Mouse (Mus musculus) left cerebral cortex, postnatal 10 days (tissue): Measurements from ENCODE around the gene Polr3f. TPM values are rescaled to one million over a fixed set of nuclear protein-coding genes. Genes with fewer than 3 reads are reported as not detected.

Experiments used
- DNase-seq, 2 experiments: peaks; one replicate each; pipeline ENCODE4 v3.0.0; 2021 to 2022; ENCODE audit warnings: low spot score in 2 of 2, mixed read lengths in 1 of 2; ENCODE audit errors: extremely low spot score in 1 of 2
- intact Hi-C: fragments of 180-260 bp; cut with DNase I; formaldehyde crosslinking; loops from one replicate; pipeline ENCODE4 v1.15.1; 2025
- total RNA-seq, 2 experiments: library from RNA; stranded (reverse); gene quantifications; 2 replicates each; pipeline ENCODE4 v1.2.3; 2021

The Polr3f gene
- total RNA-seq = 10 to 100 TPM; 25.2 to 26.7 TPM

DNA sequence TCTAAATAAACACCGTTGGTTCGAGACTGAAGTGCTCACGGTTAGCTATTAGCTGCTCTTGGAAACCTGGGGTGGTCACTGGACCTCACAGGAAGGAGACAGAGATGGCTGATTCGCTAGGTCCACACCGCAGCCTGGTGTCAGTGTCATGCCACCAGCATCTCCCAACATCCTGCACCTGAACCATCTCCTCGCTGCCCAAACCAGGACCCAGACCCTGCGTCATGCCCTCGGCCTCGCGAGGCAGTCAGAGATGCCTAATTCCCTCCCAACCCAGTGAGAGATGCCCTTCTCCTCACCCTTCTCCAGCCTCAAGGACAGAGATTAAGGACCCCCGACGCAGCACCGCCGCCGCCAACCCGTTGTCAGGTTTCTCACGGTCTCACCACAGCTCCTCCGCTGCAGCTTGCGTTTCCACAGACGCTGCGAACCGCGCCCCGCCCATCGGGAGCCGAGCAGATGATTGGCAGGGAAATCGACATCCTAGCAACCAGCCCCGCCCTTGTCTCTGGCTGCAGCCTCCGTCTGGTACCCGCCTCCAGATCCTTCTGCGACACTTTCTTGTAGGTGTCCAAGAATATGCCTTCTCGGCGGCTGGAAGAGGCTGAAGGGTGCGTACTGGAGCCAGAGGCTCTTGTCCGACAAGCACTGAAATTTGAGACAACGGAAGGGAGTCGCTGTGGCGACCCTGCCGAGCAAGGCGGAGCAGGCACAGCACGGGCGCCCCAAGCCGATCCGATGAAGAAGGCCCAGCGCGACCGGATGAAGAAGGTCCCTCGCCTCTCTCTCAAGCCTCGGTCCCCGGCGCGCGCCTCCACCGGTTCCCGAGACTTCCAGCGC is at the start of gene Polr3f, which contains the start of gene Dzank1:
Gene Polr3f (plus strand): TSS at position 738 of the 840 bp plus-strand sequence.
Gene Dzank1 (minus strand): TSS at position 434 of the 840 bp plus-strand sequence.
- intact Hi-C loops = no loop called here
- peak; percentile 95 to 97 for DNase-seq

DNA sequence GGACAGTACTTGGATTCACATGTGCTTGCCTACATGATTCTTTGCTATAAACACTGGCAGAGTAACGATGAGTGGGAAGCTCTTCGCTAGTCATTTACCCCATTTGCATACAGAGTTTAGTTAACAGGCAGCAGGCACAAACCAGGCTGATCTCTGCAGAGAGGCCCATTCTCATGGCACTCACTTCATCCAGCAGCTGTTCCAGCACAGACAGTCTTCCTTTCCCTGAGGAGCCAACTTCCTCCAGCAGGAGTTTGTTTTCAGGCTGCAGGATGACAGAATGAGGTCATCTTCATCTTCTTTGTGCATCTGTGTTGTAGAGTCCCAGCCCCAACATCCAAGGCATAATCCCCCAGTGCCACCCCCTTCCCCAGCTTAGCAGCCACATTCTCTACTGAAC is 48.1 kb upstream of the Polr3f start:
- intact Hi-C loops = no loop called here
- DNase-seq = no peak

DNA sequence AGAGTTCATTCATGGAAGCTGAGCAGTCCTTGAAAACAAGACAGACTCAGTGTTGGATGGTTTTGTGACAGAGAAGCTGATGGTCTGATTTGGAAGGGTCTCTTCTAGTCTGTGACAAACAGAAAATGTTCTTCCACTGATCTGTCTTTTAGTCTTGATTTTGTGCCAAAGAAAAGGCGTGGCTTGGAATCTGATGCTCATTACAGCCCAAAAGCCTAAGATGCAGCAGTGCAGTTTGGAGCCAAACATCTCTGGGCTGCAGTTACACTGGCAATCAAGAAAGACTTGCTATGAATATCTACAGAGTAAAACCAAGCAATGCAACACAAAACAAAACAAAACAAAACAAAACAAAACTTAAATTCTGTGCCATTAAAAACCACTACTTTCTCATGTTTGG is 43.4 kb upstream of the Polr3f start:
- DNase-seq = no peak

DNA sequence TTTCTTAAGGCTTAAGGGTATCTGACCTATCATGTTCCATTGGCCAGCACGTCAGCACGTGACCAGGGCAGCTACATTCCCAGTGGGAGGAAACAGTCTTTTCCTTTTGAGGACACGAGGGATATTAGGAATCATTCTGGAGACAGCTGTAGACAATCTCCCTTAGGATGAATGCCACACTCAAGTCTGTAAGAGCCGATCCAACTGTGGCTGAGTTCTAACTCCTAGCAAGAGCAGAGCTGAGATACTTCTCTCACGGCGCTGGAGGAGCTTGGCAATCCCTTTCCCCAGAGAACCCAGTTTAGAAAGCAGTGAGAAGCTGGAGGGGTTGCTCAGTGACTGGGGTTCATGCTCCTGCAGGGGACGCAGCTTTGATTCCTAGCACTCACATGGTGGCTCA is 42.1 kb upstream of the Polr3f start:
- no peak for DNase-seq
- intact Hi-C loops = no loop called here

More for the DNA sequence above, 43.4 kb upstream of the Polr3f start:
- intact Hi-C loops = no loop called here

DNA sequence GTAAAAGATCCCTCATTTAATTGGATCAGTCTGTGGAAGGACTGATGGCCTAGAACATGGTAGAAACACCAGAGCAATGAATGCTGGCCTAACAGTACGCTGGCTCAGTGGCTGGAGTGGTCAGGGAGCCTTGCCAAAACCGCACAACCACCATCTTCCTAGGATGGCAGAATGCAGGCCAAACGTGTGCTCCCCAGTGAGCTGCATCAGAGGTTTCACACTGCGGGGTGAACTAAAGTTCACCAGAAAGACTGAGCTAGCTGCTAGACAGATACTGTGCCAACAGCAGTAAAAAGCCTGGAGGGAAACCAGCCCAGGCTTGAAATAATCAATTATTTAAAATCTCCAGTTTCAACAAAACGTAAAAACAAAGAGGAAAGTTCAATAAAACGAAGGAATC is 40.0 kb upstream of the Polr3f start:
- no peak for DNase-seq
- intact Hi-C loops = no loop called here

DNA sequence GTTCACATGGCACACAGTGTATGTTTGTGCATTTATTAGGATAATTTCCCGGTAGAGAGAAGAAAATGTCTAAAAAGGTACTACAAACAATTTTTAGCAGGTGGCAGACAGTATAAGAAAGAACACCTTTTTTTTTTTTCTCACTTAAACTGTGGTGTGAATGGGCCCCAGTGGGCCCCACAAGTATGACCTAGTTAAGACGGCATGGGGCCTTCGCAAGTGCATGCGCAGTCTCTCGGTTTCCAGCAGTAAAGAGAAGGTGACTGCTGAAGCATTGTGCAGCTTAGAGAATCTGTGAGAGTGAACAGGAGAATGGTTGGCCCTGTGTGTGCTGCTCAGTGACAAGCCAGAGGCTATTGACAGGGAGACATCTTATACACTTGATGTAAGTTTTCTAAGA is 38.2 kb upstream of the Polr3f start:
- no peak for DNase-seq
- intact Hi-C loops = no loop called here

DNA sequence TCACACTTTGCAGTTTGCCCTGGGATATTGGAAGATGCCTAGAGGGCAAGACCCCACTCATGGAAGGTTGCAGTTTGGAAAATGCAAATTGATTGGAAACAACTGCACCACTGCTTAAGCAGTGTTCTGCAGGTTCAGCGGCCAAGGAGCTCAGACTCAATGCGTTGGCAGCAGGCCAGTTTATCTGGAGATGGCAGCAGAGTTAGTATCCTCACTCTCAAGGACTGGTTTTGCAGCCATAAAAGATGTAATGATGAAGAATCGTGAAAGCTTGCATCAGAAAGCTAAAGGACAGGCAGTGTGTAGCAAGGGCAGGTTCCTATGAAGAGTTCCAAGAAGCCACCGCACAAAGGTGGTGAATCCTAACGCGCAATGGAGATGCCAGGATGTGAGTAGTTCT is 25.4 kb upstream of the Polr3f start:
- DNase-seq = no peak
- intact Hi-C loops = no loop called here

DNA sequence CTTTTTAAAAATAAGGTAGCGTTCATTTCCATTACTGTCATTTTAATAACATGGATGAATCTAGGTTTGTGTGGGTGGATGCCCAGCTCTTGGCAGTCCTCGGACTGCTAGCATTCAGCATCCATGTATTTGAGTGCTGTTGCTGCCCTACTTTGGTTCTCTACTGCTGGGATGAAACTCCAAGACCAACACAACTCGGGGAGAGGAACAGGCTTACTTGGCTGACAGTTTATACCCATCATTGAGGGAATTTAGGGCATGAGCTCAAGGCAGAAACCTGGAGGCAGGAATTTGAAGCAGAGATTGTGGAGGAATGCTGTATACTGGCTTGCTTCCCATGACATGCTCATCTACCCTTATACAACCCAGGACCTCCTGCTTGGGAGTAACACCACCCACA is 12.9 kb upstream of the Polr3f start:
- no peak for DNase-seq
- intact Hi-C loops = no loop called here

DNA sequence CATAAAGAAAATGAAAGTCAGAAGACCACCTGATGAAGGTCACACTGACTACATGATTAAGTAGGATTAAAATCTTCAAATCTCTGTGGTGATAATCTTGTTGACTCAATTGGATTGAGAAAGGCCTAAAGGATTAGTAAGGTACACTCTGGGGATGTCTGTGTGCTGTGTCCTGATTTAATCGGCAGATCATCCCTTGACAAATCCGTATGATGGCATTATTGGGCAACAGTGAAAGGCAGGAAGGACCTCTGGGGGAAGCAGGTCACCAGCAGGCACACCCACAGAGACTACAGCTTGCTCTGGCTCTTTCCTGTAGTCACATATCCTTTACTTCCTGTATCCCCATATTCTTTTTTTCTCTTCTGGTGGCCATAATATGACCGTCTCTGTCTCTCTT is 7.7 kb upstream of the Polr3f start:
- DNase-seq = no peak
- intact Hi-C loops = no loop called here

DNA sequence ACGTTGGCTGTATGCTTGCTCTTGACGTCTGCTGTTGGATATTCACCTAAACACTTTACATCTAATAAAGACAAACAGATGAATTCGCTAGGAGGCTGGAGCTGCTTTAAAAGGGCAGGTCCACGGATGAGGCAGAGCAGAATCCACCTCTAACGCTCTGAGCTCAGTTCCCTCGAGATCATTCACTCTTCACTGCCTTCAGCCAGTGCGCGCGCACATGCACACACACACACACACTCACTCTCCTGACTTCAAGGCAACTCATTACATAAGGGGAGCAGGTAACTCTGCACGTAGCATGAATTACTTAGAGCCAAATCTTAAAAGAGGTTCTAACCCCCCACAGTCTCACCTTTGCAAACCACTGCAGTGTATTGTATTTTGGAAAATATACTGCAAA is 1.7 kb upstream of the Polr3f start:
- peak in 1 of 2 experiments; percentile 28 for DNase-seq
- intact Hi-C loops = no loop called here

DNA sequence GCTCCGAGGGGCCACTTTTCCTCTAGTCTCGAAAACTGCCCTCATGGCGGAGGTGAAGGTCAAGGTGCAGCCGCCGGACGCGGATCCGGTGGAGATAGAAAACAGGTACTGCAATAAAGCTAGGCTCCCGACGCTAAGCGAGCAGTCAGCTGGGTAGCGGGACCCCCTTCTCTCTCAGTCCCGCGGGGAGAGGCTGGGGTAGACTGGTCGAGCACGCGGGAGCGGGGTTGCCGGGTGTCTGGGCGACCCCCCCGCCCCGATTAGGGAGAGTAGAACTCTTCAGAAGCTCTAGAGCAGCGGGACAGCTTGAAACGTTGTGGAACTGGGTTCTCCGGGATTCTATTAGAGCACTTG is 280 bp downstream of the Polr3f start:
- DNase-seq = no peak
- intact Hi-C loops = no loop called here

DNA sequence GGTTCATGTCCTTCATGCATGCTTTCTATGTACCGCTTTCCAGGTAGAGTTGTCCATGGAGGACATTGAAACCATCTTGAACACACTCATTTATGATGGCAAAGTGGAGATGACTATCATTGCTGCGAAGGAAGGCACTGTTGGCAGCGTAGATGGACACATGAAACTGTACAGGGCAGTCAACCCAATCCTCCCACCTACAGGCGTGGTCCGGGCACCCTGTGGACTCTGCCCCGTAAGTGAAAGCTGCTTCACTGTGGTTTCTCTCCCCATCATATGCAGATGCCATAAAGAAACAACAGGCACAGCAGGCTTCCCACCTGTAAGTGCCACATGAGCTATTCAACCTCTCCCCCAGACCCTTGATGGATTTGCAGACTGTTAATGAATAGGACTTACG is 9.6 kb downstream of the Polr3f start:
- intact Hi-C loops = loop anchor here (5.0 kb wide), 1 partner anchor 35 kb away; no protein-coding TSS in a partner anchor
- no peak for DNase-seq

DNA sequence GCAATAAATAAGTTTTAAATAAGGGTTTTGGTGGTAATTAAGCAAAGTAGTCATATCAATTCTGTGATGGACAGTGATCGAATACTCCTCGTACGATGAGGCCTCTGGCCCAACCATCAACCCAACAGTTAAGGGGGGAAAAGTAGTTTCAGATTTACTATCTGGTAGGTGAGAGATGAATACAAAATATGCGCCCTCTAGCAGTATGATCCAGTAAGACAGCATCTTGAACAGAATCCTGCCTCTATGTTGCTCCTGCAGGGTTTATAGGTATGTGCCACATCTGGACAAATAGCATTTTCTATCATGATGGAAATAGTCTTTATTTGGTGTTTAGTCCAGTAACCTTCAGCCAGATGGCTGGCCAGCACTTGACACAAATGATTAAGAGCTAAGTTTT is 13.7 kb downstream of the Polr3f start:
- DNase-seq = no peak
- intact Hi-C loops = no loop called here

DNA sequence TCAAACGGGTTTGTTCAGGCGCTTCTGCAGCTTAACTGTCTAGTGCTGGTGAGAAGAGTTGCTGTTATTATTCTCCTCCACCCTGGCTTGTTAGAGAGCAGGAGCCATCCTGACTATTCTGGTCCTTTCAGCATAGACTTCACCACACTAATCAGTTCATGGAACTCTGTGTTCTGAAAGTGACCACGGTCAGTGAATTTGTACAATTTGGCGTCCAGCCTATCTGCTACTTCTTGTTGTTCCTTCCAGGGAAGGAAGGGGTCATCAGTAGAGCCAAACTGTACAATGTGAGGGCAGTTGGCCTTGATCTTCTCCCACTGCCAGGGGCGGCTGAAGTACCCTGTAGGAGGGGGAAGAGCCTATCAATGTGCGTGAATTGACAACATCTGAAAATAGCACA is 16.2 kb downstream of the Polr3f start:
- intact Hi-C loops = no loop called here

DNA sequence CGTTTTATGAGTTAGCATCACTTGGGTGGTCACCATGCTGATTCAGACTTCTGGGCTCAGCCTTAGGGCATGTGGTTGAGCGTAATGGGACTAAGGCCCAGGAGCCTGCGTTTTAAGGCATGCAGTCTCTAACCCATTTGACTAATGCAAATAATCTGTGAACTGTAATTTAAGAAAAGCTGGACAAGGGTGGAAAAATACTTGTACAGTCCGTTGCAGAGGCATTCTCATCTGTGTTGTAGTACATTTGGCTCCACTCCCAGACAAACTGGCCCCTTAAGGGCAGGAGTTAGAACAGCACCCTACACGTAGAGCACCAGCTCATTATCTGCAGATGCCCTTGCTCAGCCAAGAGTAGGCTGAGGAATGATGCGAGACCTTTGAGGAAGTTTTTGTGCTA is 17.1 kb downstream of the Polr3f start:
- DNase-seq = no peak
- intact Hi-C loops = no loop called here

More for the DNA sequence above, 16.2 kb downstream of the Polr3f start:
- DNase-seq = no peak

DNA sequence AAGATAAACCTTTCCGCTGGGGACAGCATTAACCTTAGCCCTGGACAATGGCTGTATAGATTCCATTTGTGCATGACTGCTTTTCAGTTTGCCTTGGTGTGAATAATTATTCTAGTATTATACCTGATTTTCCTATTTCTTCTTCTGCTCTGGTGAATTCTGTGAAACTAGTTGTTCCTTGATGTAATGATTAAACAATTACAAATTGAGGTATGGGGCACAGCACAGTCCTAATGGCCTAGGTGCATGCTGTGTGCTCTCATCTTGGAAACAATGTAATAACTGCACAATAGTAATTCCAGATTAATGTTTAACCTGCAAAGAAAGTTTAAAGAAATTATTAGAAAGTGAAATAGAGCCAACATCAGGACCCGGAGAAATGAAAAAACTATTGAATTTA is 17.5 kb downstream of the Polr3f start:
- intact Hi-C loops = no loop called here
- DNase-seq = no peak

DNA sequence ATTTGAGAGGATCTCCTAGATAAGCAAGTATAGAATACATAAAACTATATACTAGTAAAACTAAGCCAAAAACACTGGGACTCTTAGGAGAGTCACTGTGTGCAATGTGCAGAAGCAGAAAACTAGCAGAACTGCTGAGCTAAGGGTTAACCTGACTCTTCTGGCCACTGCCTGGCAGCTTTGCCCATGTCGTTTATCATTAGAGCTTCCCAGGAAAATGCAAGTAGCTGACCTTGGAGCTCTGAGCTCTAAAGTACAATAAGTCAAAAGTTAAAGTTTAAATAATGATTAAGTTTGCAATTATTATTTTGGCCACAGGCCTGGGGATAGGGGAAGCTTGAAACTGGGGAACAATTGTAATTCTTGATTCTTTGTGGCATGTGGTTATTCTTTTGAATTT is 18.0 kb downstream of the Polr3f start:
- no peak for DNase-seq
- intact Hi-C loops = no loop called here

DNA sequence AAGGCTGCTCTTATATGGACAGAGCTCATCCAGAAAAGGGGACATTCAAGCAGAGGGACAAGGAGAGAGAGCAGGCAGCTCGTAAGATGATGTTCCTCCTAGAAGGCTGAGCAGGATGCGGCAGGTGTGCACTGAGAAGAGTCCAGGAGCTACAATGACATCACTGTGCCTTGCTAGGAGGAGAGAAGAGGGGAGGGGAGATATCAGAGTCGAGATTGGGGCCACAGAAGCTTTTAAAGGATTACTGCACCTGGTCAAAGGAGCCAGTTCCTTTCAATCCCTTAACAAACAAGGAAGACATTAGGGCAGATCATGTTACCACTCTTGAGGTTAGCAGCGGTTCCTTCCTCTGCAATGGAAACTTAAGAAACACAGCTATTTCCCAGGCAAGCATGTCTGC is 20.0 kb downstream of the Polr3f start:
- intact Hi-C loops = no loop called here

DNA sequence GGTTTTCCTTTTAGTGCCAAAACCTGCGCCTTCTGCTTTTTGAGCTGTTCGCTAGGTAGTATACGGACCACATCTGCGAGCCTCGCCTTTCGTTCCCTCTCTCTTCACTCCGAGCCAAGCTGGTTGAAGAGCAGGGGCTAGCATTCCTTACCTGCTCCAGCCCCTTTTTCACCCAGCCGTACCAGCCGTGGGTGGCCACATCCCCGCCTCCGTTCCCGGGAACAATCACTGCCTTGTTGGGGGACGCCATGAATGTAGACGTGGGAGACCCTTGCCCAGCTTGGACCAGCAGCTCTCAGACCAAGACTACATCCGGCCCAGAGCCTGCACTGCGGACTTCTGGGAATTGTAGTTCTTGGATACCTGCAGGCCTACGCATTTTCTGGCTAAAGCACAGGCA is 23.0 kb downstream of the Polr3f start, which contains the start of gene Rbbp9:
Gene Rbbp9 (minus strand): TSS at position 341 of the 400 bp plus-strand sequence.
- intact Hi-C loops = no loop called here
- peak; percentile 66 to 77 for DNase-seq

More for the DNA sequence above, 20.0 kb downstream of the Polr3f start:
- no peak for DNase-seq

DNA sequence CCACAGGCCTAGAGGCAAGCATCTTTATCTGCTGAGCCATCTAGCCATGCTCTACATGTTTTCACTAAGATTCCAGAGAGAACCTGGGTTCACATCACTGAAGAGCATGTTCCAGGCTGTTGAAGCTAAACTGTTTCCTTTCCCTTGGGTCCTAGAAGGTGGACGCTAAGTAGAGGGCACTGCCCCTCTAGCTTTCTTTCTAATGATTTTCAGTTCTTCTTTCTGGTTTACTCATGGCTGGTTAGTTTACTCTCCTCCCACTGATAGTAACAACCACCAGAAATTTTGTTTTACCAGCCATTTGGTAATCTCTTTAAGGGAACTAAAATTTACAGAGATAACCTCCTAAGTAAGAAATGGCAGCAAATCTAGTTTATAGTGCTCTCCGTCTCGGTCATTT is 26.4 kb downstream of the Polr3f start:
- DNase-seq = no peak
- intact Hi-C loops = no loop called here
